Mouse (Mus musculus) lung, postnatal 25 days (tissue): Measurements from ENCODE around the gene Pdcl2.
A peak's percentile ranks its signal among the peaks of the same experiment; 100 is the strongest.

Experiments used
- DNase-seq: peaks from one replicate; pipeline ENCODE4 v3.0.0; 2022; ENCODE audit warnings: low spot score

Gene Pdcl2

DNA sequence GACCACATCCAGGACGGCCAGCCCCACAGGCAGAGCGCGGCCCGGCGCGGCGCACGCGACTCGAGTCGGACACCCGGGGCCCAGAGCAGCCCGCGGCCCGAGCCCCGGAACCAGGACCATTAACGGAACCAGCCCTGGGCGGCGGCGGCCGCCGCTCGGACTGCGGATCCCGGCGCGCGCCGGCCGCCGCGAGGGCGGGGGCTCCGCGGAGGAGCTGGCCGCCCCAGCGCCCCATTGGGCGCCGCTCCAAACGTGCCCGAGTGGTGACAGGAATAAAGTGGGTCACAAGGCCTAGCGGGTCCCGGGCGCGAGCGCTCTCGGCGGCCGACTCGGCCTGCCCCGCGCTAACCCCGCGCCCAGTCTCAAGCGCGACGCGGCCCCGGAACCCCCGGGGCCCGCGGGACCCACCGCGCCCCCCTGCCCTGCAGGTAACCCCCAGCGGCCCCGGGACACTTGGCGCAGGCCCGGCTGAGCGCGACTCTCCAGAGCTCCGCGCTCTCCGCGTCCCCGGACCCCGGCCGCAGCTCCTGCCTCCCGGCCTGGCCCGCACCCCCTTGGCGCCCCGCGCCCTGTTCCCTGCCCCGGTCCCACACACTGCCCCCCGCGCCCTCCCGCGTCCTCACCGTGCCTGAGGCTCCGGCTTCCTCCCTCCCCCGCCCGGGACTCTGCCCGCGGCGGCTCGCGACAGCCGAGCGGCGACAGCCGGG lies 27.1 kb downstream of the Pdcl2 start:
- peak; percentile 84 for DNase-seq

GRCm38 (mm10) chr5:76303379-76303744 lies 27.6 kb downstream of the Pdcl2 start:
- DNase-seq, result no peak

GRCm38 (mm10) chr5:76302009-76302408 lies 28.9 kb downstream of the Pdcl2 start:
- DNase-seq, result no peak

DNA sequence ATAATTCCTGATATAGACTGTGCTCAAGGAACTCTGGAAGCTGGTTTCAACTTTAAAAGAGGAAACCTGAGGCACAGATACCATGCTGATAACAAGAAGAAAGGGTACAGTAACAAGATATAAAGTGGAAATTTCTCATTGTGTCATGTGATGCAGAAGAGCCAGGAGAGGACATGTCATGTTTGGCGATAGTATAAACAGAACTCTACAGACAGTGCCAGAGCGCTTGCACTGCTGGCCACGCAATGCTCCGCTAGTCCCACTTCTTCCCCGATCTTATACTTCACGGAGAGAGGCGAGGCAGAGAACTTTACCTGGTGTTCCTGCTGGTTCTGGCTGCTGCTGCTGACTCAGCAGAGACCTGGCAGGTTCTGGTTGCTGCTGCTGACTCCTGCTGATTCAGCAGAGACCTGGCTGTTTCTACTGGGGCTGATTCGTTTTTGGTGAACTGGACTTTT lies 41.7 kb downstream of the Pdcl2 start:
- DNase-seq, result no peak

DNA sequence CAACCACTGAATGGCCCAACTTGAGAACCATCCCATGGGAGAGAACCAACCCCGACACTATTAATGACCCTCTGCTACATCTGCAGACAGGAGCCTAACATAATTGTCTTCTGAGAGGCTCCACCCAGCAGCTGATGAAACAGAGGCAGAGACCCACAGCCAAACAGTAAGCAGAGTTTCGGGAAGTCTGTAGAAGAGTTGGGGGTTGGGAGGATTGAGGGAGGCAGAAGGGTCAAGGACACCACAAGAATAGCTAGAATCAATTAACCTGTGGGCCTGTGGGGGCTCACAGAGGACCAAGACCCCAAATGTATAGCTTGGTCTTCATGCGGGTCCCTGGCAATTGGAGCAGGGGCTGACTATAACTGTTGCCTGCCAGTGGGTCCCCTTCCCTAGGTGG lies 42.7 kb downstream of the Pdcl2 start:
- no peak for DNase-seq

- DNase-seq, result no peak
These were observed 43.9 kb downstream of the Pdcl2 start for GRCm38 (mm10) chr5:76287062-76287461.

- no peak for DNase-seq
These were observed 45.3 kb downstream of the Pdcl2 start for GRCm38 (mm10) chr5:76285699-76286098.

DNA sequence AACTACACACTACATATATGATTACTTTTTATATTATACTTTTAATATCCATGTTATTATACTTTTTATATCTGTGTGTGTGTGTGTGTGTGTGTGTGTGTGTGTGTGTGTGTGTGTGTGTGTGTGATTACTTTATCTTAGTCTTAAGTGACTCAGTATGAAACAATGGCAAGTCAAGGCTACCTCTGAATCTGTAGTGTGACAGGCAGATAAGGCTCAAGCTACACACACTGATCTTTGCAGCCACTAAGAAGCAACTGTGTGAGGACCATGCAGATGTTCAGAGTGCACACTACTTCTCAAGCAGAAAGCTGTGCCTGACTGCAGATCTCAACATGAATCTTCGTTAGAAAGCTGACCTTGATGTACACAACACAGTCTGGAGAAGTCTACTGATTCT lies 47.1 kb downstream of the Pdcl2 start:
- DNase-seq, result no peak

GRCm38 (mm10) chr5:76274977-76275376 lies 56.0 kb downstream of the Pdcl2 start:
- DNase-seq, result no peak
